Mouse (Mus musculus) lung, postnatal 36 days (tissue): ENCODE measurements around the gene Gm5414.
A peak's percentile ranks its signal among the peaks of the same experiment; 100 is the strongest.

ENCODE experiments used
- DNase-seq: peaks from one replicate; pipeline ENCODE4 v3.0.0; 2022; ENCODE audit warnings: mixed read lengths

Gm5414 gene

GRCm38 (mm10) chr15:101627884-101628283 is at the start of gene Gm5414:
TSS of gene Gm5414 (minus strand) at chr15:101628188.
- DNase-seq = no peak

- DNase-seq = no peak
These were observed 48.0 kb upstream of the Gm5414 start for GRCm38 (mm10) chr15:101675978-101676377.

GRCm38 (mm10) chr15:101652736-101653265 is 24.8 kb upstream of the Gm5414 start:
- no peak for DNase-seq

GRCm38 (mm10) chr15:101647280-101647679 is 19.3 kb upstream of the Gm5414 start, which contains the start of gene Gm5478:
TSS of gene Gm5478 (minus strand) at chr15:101647380.
- DNase-seq = no peak

- DNase-seq = no peak
These were observed 28.9 kb downstream of the Gm5414 start for GRCm38 (mm10) chr15:101599123-101599522.

GRCm38 (mm10) chr15:101588216-101588615 is 39.8 kb downstream of the Gm5414 start:
- no peak for DNase-seq

GRCm38 (mm10) chr15:101584456-101584855 is 43.5 kb downstream of the Gm5414 start:
- no peak for DNase-seq

- peak; percentile 64 for DNase-seq
These were observed 44.6 kb downstream of the Gm5414 start for GRCm38 (mm10) chr15:101583211-101583965.

GRCm38 (mm10) chr15:101581701-101582100 is 46.3 kb downstream of the Gm5414 start:
- DNase-seq = no peak

- no peak for DNase-seq
These were observed 52.5 kb downstream of the Gm5414 start for GRCm38 (mm10) chr15:101575506-101575905.
